Mouse (Mus musculus): ENCODE measurements around the gene Lipc. TPM values are rescaled to one million over a fixed set of nuclear protein-coding genes. Genes with fewer than 3 reads are reported as not detected.

Lipc gene
- polyA plus RNA-seq, 1 experiment from 2014 or later: 0.22 TPM

GRCm38 (mm10) chr9:70960301-70960700 lies 8.3 kb upstream of the Lipc start:
- Histone ChIP-seq H3K27me3 (replicated peaks; ENCODE audit: control insufficient read depth, insufficient read depth, low read length) (no peaks in the 10 kb centered on the region), H3K9ac (replicated peaks; ENCODE audit: low read depth, low read length) (no peak overlapping the region), H3K4me3 (replicated peaks; ENCODE audit: low read length) (no peak overlapping the region), H3K4me2 (ENCODE audit: low read length) (no peak overlapping the region), H3K9me3 (ENCODE audit: control insufficient read depth, low read length) (no peaks in the 10 kb centered on the region), H3K27ac (ENCODE audit: low read length) (no peak overlapping the region), H3K4me1 (replicated peaks; ENCODE audit: control insufficient read depth, insufficient read depth, low read length) (no peaks in the 10 kb centered on the region), H3K36me3 (ENCODE audit: control insufficient read depth, insufficient read depth) (no peaks in the 10 kb centered on the region)
- 89% methylated on average over 5 of the region's 5 CpGs for WGBS
- no peak for ATAC-seq

DNA sequence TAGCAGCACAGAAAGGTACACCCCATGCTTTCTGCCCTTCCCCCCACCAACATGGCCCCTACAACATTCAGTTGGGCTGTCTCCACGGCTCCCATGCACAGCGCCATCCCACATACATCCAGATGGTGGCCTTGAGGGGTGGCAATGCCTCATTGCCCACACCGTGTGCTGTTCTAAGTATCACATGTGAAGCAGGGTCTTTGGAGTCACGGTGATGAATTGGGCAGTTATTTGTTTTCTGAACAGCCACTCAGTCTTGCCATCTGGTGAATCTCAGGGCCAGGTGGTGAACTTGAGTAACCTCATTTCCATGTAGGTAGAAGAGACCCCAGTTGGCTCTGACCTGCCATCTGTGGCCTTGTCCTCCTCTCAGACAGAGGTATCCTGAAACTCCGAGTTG lies 7.8 kb upstream of the Lipc start:
- no peaks in the 10 kb centered on the region for H3K9me3 ChIP-seq (ENCODE audit: control insufficient read depth, low read length)
- no peaks in the 10 kb centered on the region for H3K27me3 ChIP-seq (replicated peaks; ENCODE audit: control insufficient read depth, insufficient read depth, low read length)
- ATAC-seq: no peak
- H3K36me3 ChIP-seq (ENCODE audit: control insufficient read depth, insufficient read depth): no peaks in the 10 kb centered on the region
- H3K27ac ChIP-seq (ENCODE audit: low read length): no peak overlapping the region
- no peak overlapping the region for H3K9ac ChIP-seq (replicated peaks; ENCODE audit: low read depth, low read length)
- H3K4me3 ChIP-seq (replicated peaks; ENCODE audit: low read length): no peak overlapping the region
- no peak overlapping the region for H3K4me2 ChIP-seq (ENCODE audit: low read length)
- WGBS: 89% methylated on average over 5 of the region's 5 CpGs
- no peaks in the 10 kb centered on the region for H3K4me1 ChIP-seq (replicated peaks; ENCODE audit: control insufficient read depth, insufficient read depth, low read length)

DNA sequence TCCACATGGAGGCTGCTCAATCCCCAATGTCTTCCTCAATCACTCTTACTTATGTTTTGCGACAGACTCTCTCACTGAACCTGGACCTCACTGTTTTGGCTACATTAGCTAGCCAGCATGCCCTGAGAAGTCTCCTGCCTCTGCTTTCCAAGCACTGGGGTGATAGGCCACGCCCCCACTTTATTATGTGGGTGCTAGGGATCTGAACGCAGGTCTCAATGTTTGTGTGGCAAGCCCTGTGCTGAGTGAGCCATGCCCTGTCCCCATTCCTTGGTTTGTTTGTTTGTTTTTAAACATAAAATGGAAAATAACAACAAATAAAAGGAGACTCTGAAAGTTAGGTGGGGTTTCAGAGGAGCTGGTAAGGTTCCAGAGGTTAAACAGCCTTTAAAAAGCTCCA lies 7.4 kb upstream of the Lipc start:
- Histone ChIP-seq H3K4me3 (replicated peaks; ENCODE audit: low read length) (no peak overlapping the region), H3K27me3 (replicated peaks; ENCODE audit: control insufficient read depth, insufficient read depth, low read length) (no peaks in the 10 kb centered on the region), H3K9me3 (ENCODE audit: control insufficient read depth, low read length) (no peaks in the 10 kb centered on the region), H3K4me2 (ENCODE audit: low read length) (no peak overlapping the region), H3K9ac (replicated peaks; ENCODE audit: low read depth, low read length) (no peak overlapping the region), H3K36me3 (ENCODE audit: control insufficient read depth, insufficient read depth) (no peaks in the 10 kb centered on the region), H3K4me1 (replicated peaks; ENCODE audit: control insufficient read depth, insufficient read depth, low read length) (no peaks in the 10 kb centered on the region), H3K27ac (ENCODE audit: low read length) (no peak overlapping the region)
- 82% methylated on average over 3 of the region's 3 CpGs for WGBS
- no peak for ATAC-seq

GRCm38 (mm10) chr9:70958381-70958780 lies 6.4 kb upstream of the Lipc start:
- ATAC-seq: no peak
- Histone ChIP-seq H3K36me3 (ENCODE audit: control insufficient read depth, insufficient read depth) (no peaks in the 10 kb centered on the region), H3K4me1 (replicated peaks; ENCODE audit: control insufficient read depth, insufficient read depth, low read length) (no peaks in the 10 kb centered on the region), H3K4me3 (replicated peaks; ENCODE audit: low read length) (no peak overlapping the region), H3K27me3 (replicated peaks; ENCODE audit: control insufficient read depth, insufficient read depth, low read length) (no peaks in the 10 kb centered on the region), H3K9me3 (ENCODE audit: control insufficient read depth, low read length) (no peaks in the 10 kb centered on the region), H3K4me2 (ENCODE audit: low read length) (no peak overlapping the region), H3K27ac (ENCODE audit: low read length) (no peak overlapping the region), H3K9ac (replicated peaks; ENCODE audit: low read depth, low read length) (no peak overlapping the region)
- WGBS: 83% methylated on average over 5 of the region's 5 CpGs

DNA sequence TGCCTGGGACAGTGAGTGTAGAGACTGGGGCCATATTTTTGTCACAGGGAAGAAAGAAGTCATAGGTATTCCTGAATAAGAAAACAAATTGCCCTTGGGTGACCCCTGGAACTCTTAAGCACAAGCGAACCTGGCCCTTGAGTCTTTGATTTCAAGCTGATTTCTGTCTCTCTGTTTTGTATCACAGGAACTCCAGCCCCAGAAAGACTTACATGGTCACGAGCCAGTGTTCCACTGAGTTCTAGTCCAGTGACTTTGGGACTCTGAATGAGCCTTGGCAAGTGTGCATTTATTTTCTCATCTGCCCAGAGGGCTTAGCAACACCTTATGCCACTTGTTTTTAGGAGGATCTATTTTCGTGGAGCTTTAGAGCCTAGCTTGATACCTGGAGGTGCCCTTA lies 5.7 kb upstream of the Lipc start:
- ATAC-seq: no peak
- no peaks in the 10 kb centered on the region for H3K4me1 ChIP-seq (replicated peaks; ENCODE audit: control insufficient read depth, insufficient read depth, low read length)
- H3K9me3 ChIP-seq (ENCODE audit: control insufficient read depth, low read length): no peaks in the 10 kb centered on the region
- H3K27ac ChIP-seq (ENCODE audit: low read length): no peak overlapping the region
- H3K4me2 ChIP-seq (ENCODE audit: low read length): no peak overlapping the region
- H3K27me3 ChIP-seq (replicated peaks; ENCODE audit: control insufficient read depth, insufficient read depth, low read length): no peaks in the 10 kb centered on the region
- 76% methylated on average over 3 of the region's 3 CpGs for WGBS
- H3K36me3 ChIP-seq (ENCODE audit: control insufficient read depth, insufficient read depth): no peaks in the 10 kb centered on the region
- H3K9ac ChIP-seq (replicated peaks; ENCODE audit: low read depth, low read length): no peak overlapping the region
- no peak overlapping the region for H3K4me3 ChIP-seq (replicated peaks; ENCODE audit: low read length)

GRCm38 (mm10) chr9:70954226-70954625 lies 2.2 kb upstream of the Lipc start:
- 76% methylated on average over 3 of the region's 3 CpGs for WGBS
- Histone ChIP-seq H3K27ac (ENCODE audit: low read length) (no peak overlapping the region), H3K9me3 (ENCODE audit: control insufficient read depth, low read length) (no peaks in the 10 kb centered on the region), H3K4me1 (replicated peaks; ENCODE audit: control insufficient read depth, insufficient read depth, low read length) (no peaks in the 10 kb centered on the region), H3K4me2 (ENCODE audit: low read length) (no peak overlapping the region), H3K9ac (replicated peaks; ENCODE audit: low read depth, low read length) (no peak overlapping the region), H3K4me3 (replicated peaks; ENCODE audit: low read length) (no peak overlapping the region), H3K27me3 (replicated peaks; ENCODE audit: control insufficient read depth, insufficient read depth, low read length) (no peaks in the 10 kb centered on the region), H3K36me3 (ENCODE audit: control insufficient read depth, insufficient read depth) (no peaks in the 10 kb centered on the region)
- no peak for ATAC-seq

- Histone ChIP-seq H3K4me2 (ENCODE audit: low read length) (no peak overlapping the region), H3K27me3 (replicated peaks; ENCODE audit: control insufficient read depth, insufficient read depth, low read length) (no peaks in the 10 kb centered on the region), H3K9me3 (ENCODE audit: control insufficient read depth, low read length) (no peaks in the 10 kb centered on the region), H3K4me1 (replicated peaks; ENCODE audit: control insufficient read depth, insufficient read depth, low read length) (no peaks in the 10 kb centered on the region), H3K27ac (ENCODE audit: low read length) (no peak overlapping the region), H3K36me3 (ENCODE audit: control insufficient read depth, insufficient read depth) (no peaks in the 10 kb centered on the region), H3K4me3 (replicated peaks; ENCODE audit: low read length) (no peak overlapping the region), H3K9ac (replicated peaks; ENCODE audit: low read depth, low read length) (no peak overlapping the region)
- 92% methylated on average over 8 of the region's 8 CpGs for WGBS
- ATAC-seq: no peak
Measured at GRCm38 (mm10) chr9:70949336-70949735, 2.7 kb downstream of the Lipc start.

- Histone ChIP-seq H3K9me3 (ENCODE audit: control insufficient read depth, low read length) (no peaks in the 10 kb centered on the region), H3K4me3 (replicated peaks; ENCODE audit: low read length) (no peak overlapping the region), H3K9ac (replicated peaks; ENCODE audit: low read depth, low read length) (no peak overlapping the region), H3K27me3 (replicated peaks; ENCODE audit: control insufficient read depth, insufficient read depth, low read length) (no peaks in the 10 kb centered on the region), H3K27ac (ENCODE audit: low read length) (no peak overlapping the region), H3K4me1 (replicated peaks; ENCODE audit: control insufficient read depth, insufficient read depth, low read length) (no peaks in the 10 kb centered on the region), H3K36me3 (ENCODE audit: control insufficient read depth, insufficient read depth) (no peaks in the 10 kb centered on the region), H3K4me2 (ENCODE audit: low read length) (no peak overlapping the region)
- WGBS: 85% methylated on average over 5 of the region's 5 CpGs
- no peak for ATAC-seq
Measured at GRCm38 (mm10) chr9:70947312-70947711, 4.7 kb downstream of the Lipc start.

DNA sequence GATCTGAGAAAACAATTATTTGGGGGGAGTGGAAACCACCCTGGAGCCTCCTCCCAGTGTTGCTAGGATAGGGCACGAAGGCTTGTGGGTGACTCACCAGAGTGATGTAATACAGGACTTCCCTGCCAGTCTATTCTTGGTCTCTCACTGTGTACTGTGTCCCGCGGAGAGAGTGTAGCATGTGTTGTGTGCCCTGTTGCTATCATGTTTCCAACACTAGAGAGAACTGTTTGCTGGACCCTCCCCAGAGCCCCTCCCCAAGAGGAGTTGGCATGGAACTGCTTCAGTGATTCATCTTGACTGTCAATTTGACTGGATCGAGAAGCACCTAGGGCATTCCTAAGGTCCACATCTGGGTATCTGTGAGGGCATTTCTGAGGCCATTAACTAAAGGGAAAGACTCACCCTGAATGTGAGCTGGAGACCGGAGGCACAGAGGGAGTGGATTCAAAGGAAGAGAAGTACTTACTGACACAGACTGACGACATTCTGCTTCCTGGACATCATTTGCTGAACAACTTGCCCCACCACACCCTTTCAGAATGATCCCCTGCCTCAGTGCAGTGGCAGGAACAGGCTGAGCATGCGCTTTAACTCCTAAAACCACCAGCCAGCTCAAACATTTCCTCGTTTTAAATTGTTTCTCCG lies 9.2 kb downstream of the Lipc start:
- Histone ChIP-seq H3K27me3 (replicated peaks; ENCODE audit: control insufficient read depth, insufficient read depth, low read length) (no peaks in the 10 kb centered on the region), H3K9ac (replicated peaks; ENCODE audit: low read depth, low read length) (no peak overlapping the region), H3K4me3 (replicated peaks; ENCODE audit: low read length) (no peak overlapping the region), H3K36me3 (ENCODE audit: control insufficient read depth, insufficient read depth) (no peaks in the 10 kb centered on the region), H3K4me1 (replicated peaks; ENCODE audit: control insufficient read depth, insufficient read depth, low read length) (no peaks in the 10 kb centered on the region), H3K27ac (ENCODE audit: low read length) (no peak overlapping the region), H3K4me2 (ENCODE audit: low read length) (no peak overlapping the region), H3K9me3 (ENCODE audit: control insufficient read depth, low read length) (no peaks in the 10 kb centered on the region)
- no peak for ATAC-seq
- WGBS: 81% methylated on average over 9 of the region's 9 CpGs

All from forebrain, embryonic 16.5 days (tissue).